Mouse (Mus musculus) kidney, adult 2 months (tissue): ENCODE measurements around the gene Msto1. TPM values are rescaled to one million over a fixed set of nuclear protein-coding genes. Genes with fewer than 3 reads are reported as not detected.
A peak's percentile ranks its signal among the peaks of the same experiment; 100 is the strongest.
"Not testable (repeated sequence)": the region's sequence is repeated elsewhere in the genome, so short reads cannot be mapped to it uniquely, and the experiment has no call there.

Experiments
- DNase-seq: peaks from one replicate; pipeline ENCODE4 v3.0.0; 2021
- H3K27ac ChIP-seq: fragments of 200-500 bp; 2 replicates; pipeline ENCODE4 v1.5.1; 2012; ENCODE audit warnings: low read depth, low read length, control low read depth, inconsistent platforms; ENCODE audit not compliant: insufficient read depth
- H3K27me3 ChIP-seq: fragments of 200-500 bp; replicated peaks from 2 replicates; pipeline ENCODE4 v1.6.1; 2012; ENCODE audit warnings: mild to moderate bottlenecking, moderate library complexity, low read length, inconsistent platforms; ENCODE audit not compliant: control insufficient read depth, insufficient read depth
- H3K36me3 ChIP-seq: fragments of 200-500 bp; 2 replicates; pipeline ENCODE4 v1.6.1; 2012; ENCODE audit warnings: mild to moderate bottlenecking, moderate library complexity, low read length, inconsistent platforms; ENCODE audit not compliant: control insufficient read depth, insufficient read depth
- H3K4me1 ChIP-seq: fragments of 200-500 bp; 2 replicates; pipeline ENCODE4 v1.6.1; 2011; ENCODE audit warnings: low read length; ENCODE audit not compliant: control insufficient read depth, insufficient read depth
- H3K4me3 ChIP-seq: fragments of 200-500 bp; 2 replicates; pipeline ENCODE4 v1.5.1; 2011; ENCODE audit warnings: mild to moderate bottlenecking, low read depth, low read length, control low read depth; ENCODE audit not compliant: insufficient read depth
- CTCF ChIP-seq: fragments of 200-500 bp; conservative IDR thresholded peaks from 2 replicates; pipeline ENCODE4 v1.5.1; 2011; ENCODE audit warnings: low read depth, mild to moderate bottlenecking, control low read depth, low read length, moderate library complexity, mixed read lengths; ENCODE audit not compliant: insufficient read depth, insufficient read length
- POLR2A ChIP-seq: fragments of 200-500 bp; IDR thresholded peaks from one replicate; pipeline ENCODE4 v1.6.1; 2011; ENCODE audit warnings: low read depth, low read length, control low read depth
- WGBS: fragments of 180-500 bp; shearing (Covaris S2); methylation state at CpG from one replicate; pipeline ENCODE4 v1.1.7; 2018; 5-methylcytosine and 5-hydroxymethylcytosine counted together
- polyA plus RNA-seq: library from polyadenylated mRNA; depleted of rRNA; stranded (reverse); fragments of >200 nt; gene quantifications from 2 replicates; pipeline ENCODE4 v1.2.3, GENCODE M21; 2012; rRNA removed

Gene Msto1
- polyA plus RNA-seq: 35.9 and 41.1 TPM in 2 replicates

- DNase-seq: peak; percentile 97
- Histone ChIP-seq H3K4me3 (peak within 1 kb of the TSS; percentile 76), H3K27me3 (no peaks in the 10 kb centered on the region), H3K4me1 (peaks cover 3% of the 10 kb centered on the region; the same call in 1 of the 2 replicates), H3K27ac (peak within 1 kb of the TSS; percentile 98), H3K36me3 (peaks cover 2% of the 10 kb centered on the region; the same call in 1 of the 2 replicates)
- under 1% methylated on average over 62 of the region's 62 CpGs for WGBS
- TF ChIP-seq CTCF: no peak
- peak; percentile 69 for TF ChIP-seq POLR2A
These were observed at the start of gene Msto1 for GRCm38 (mm10) chr3:88913511-88914383. TSS of gene Msto1 (minus strand) at chr3:88913999.

GRCm38 (mm10) chr3:88963211-88963610 lies 49.4 kb upstream of the Msto1 start:
- H3K27ac ChIP-seq, H3K4me3 ChIP-seq, H3K4me1 ChIP-seq, DNase-seq, H3K27me3 ChIP-seq, H3K36me3 ChIP-seq: not testable (repeated sequence)

- no peak for TF ChIP-seq CTCF
- TF ChIP-seq POLR2A: no peak
- no peak for DNase-seq
- Histone ChIP-seq H3K4me1 (peaks cover 11% of the 10 kb centered on the region; the same call in 1 of the 2 replicates), H3K27me3 (no peaks in the 10 kb centered on the region), H3K36me3 (no peaks in the 10 kb centered on the region), H3K4me3 (no peak overlapping the region), H3K27ac (no peak overlapping the region)
These were observed 39.9 kb upstream of the Msto1 start for GRCm38 (mm10) chr3:88953736-88954135.

- no peaks in the 10 kb centered on the region for H3K36me3 ChIP-seq
- peak; percentile 73 for DNase-seq
- H3K4me3 ChIP-seq: no peak overlapping the region
- H3K27me3 ChIP-seq: no peaks in the 10 kb centered on the region
- no peak for TF ChIP-seq CTCF
- no peak for TF ChIP-seq POLR2A
- WGBS: 26% methylated on average over 4 of the region's 4 CpGs
- peaks cover 12% of the 10 kb centered on the region for H3K4me1 ChIP-seq
- no peak overlapping the region for H3K27ac ChIP-seq
These were observed 39.4 kb upstream of the Msto1 start for GRCm38 (mm10) chr3:88953246-88953645.

- H3K4me1 ChIP-seq: peaks cover 18% of the 10 kb centered on the region
- peak overlapping the region; percentile 99 for H3K27ac ChIP-seq
- WGBS: 1% methylated on average over 5 of the region's 5 CpGs
- TF ChIP-seq POLR2A (no peak), CTCF (no peak)
- peak overlapping the region; percentile 93 for H3K4me3 ChIP-seq
- DNase-seq: no peak
- no peaks in the 10 kb centered on the region for H3K27me3 ChIP-seq
- H3K36me3 ChIP-seq: no peaks in the 10 kb centered on the region
These were observed 37.6 kb upstream of the Msto1 start for GRCm38 (mm10) chr3:88951327-88951800.

GRCm38 (mm10) chr3:88950576-88951326 lies 37.0 kb upstream of the Msto1 start, which contains the start of the genes Ash1l and Dap3:
TSS of gene Ash1l (plus strand) at chr3:88950622.
TSS of gene Dap3 (minus strand) at chr3:88951181.
- peak; percentile 83 for DNase-seq
- Histone ChIP-seq H3K4me3 (peak within 1 kb of the TSS; percentile 93), H3K27me3 (no peaks in the 10 kb centered on the region), H3K4me1 (peaks cover 18% of the 10 kb centered on the region), H3K36me3 (no peaks in the 10 kb centered on the region), H3K27ac (peak within 1 kb of the TSS; percentile 99)
- TF ChIP-seq POLR2A (peak; percentile 6), CTCF (no peak; the same call in 1 of the 2 replicates)
- WGBS: 1% methylated on average over 36 of the region's 64 CpGs

GRCm38 (mm10) chr3:88949786-88950575 lies 36.2 kb upstream of the Msto1 start:
- TF ChIP-seq POLR2A (peak; percentile 84), CTCF (no peak)
- Histone ChIP-seq H3K27me3 (no peaks in the 10 kb centered on the region), H3K27ac (peak overlapping the region; percentile 91), H3K36me3 (no peaks in the 10 kb centered on the region), H3K4me3 (peak overlapping the region; percentile 93), H3K4me1 (peaks cover 18% of the 10 kb centered on the region)
- peak; percentile 94 for DNase-seq
- WGBS: 2% methylated on average over 69 of the region's 92 CpGs
